Mouse (Mus musculus) cerebellum, adult 9-10 months (tissue): ENCODE data around the gene Ttn.

ENCODE experiments used
- DNase-seq: peaks from one replicate; pipeline ENCODE4 v3.0.0; 2022

The Ttn gene

DNA sequence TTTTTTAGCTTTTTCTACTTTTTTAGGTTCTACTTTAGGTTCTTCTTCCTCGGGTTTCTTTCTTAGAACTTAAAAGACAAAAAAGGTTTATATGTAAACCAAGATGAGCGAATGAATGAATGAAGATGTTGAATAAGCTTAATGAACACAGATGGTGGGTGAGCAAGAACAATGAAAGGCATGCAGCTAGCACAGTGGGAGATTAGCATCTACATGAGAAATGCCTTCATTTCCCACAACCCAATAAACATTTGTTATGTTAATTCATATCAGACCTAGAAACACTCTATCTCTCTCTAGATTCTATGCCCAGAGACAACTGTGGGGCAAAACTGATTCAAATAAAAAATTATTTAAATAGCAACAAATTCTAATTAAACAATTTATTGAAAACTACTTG lies 164.6 kb downstream of the Ttn start:
- no peak for DNase-seq

- DNase-seq = no peak
Observed at GRCm38 (mm10) chr2:76814048-76814817, 168.1 kb downstream of the Ttn start.

DNA sequence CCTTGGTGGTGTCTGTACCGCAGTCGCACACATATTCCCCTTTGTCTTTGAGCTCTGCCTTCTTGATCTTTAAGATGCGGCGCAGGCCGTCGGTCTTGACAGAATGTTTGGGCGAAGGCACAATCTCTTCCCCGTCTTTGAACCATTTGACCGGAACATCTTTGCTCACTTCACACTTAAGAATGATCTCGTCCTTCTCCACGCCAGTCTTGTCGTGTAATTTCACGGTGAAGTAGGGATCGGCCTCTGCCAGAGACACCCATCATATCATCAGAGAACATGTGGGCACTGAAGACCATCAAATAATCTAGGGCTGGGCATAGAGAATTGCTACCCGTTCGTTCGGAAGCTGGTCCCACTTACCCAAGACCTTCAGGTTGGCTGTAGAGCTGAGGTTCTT lies 171.2 kb downstream of the Ttn start:
- no peak for DNase-seq

- DNase-seq = no peak
Observed at GRCm38 (mm10) chr2:76808334-76808733, 174.0 kb downstream of the Ttn start.

DNA sequence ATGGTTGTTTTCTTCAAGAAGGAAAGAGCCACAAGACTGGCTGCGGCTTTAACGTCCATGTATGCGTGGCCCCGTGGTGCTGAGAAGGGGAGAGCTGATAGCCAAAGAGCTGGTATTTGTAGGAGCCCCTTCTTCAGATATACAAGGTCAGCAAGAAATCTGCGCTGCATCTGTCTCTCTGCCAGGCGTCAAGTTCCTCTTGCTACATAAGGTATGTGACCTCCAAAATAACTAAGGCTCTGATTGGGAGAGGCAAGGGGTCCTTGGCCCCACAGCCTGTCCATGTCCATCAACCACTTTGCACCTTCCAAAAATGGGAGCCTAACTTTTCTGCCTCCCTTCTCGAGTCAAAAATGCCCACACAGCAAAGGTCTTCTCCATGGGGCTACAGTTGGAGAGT lies 175.1 kb downstream of the Ttn start:
- no peak for DNase-seq

DNA sequence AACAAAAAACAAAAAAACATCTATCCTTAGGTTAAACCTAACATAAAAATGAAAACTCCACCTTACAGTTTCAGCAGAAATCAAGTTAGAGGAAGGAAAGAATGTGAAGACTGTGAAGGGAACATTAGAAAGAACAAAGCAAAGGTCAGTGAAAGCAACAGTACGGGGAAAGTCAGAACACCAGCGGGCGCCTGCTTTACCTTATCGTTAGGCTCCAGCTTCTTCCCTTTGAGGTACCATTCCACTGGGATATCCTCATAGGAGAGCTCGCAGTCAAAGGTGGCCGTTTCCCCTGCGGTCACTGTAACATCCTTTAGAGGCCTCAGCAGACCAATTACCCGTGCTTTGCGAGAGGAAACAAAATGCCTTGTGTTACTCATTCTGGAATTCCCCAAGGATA lies 175.5 kb downstream of the Ttn start:
- no peak for DNase-seq

DNA sequence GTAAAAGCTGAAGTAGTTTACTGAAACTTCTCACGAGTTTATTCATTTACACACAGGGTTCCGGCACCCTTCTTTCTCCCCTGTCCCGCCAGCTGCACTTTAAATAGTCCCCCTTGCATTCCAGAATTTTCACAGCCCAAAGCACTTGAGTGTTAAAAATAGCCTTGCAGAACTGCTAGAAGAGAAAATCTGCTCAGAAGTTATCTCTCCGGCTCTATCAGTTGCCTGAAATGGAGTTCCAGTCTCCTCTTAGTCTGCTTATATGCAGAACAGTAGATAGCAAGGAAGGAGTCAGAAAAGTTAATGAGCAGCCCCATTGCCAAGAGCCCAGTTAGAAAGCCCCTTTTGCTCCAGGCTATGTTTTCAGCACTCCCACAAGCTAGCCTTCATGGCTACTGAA lies 176.0 kb downstream of the Ttn start:
- no peak for DNase-seq

- no peak for DNase-seq
Observed at GRCm38 (mm10) chr2:76805191-76805892, 177.0 kb downstream of the Ttn start.

DNA sequence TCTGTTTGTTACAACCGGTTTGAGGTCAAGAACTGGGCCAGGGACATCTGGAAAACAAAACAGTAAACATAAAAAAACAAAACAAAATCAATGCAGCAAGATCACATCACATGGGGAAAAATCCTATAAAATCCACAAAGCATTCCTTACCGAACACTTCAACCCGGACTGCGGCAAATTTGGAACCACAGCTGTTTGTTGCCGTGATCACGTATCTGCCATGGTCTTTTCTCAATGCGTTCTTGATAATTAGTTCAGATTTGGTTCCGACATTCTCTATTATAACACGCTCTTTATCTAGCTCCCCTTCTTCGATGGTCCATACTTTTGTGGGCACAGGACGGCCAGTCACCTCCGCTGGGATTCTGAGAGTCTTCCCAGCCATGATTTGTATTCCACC lies 198.2 kb downstream of the Ttn start:
- no peak for DNase-seq

DNA sequence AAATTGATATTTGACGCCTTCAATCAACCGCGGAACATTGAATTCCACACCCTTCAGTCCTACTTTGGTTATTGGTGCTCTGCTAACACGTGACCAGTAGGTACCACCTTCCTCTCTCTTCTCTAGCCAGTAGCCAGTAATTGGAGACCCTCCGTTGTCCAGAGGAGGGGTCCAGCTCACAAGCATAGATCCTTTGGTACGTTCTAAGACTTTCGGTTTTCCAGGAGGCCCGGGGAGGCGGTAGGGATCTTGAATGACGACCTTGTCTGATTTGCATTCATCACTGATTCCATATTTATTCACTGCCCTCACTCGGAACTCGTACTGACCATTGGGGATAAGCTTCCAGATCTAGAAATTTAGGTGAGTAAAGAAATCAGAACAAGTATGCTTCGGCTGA lies 201.6 kb downstream of the Ttn start:
- DNase-seq = no peak

GRCm38 (mm10) chr2:76769831-76770230 lies 212.5 kb downstream of the Ttn start:
- DNase-seq = no peak

- no peak for DNase-seq
Observed at GRCm38 (mm10) chr2:76767231-76767630, 215.1 kb downstream of the Ttn start.

- DNase-seq = no peak
Observed at GRCm38 (mm10) chr2:76764526-76764925, 217.8 kb downstream of the Ttn start.

DNA sequence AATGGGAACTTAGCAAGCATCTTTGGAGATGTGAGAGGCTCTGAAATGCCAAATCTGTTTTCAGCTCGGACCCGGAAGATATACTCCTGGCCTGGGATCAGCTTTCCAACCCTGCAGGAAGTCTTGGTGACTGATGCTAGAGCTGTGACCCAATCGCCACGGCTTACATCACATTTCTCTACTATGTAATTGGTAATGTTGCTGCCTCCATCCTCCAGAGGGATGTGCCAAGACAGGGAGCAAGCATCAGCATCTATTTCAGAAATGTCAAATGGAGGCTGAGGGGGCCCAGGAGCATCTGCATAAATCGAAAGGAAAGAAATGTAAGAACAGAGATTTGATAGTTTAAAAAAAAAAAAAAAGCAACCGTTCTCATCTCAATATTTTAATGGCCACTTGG lies 220.2 kb downstream of the Ttn start:
- DNase-seq = no peak

- DNase-seq = no peak
Observed at GRCm38 (mm10) chr2:76756461-76756860, 225.9 kb downstream of the Ttn start.

DNA sequence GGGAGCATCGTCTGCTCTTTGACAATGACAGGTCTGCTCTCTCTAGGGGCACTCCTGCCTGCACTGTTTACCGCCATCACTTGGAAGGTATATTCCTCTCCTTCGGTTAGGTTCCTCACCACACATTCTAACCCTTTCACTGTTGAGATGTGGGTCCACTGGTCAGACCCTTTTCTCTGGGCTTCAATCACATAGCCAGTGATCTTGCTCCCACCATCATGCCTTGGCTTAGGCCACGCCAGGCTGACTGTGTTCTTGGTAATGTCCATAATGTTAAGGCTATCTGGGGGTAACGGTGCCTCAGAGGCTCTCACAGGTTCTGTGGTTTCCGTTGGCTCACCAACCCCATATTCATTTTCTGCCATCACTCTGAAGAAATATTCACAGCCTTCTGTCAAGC lies 230.4 kb downstream of the Ttn start:
- DNase-seq = no peak

- no peak for DNase-seq
Observed at GRCm38 (mm10) chr2:76749341-76750110, 232.8 kb downstream of the Ttn start.

GRCm38 (mm10) chr2:76748696-76749095 lies 233.7 kb downstream of the Ttn start:
- no peak for DNase-seq

DNA sequence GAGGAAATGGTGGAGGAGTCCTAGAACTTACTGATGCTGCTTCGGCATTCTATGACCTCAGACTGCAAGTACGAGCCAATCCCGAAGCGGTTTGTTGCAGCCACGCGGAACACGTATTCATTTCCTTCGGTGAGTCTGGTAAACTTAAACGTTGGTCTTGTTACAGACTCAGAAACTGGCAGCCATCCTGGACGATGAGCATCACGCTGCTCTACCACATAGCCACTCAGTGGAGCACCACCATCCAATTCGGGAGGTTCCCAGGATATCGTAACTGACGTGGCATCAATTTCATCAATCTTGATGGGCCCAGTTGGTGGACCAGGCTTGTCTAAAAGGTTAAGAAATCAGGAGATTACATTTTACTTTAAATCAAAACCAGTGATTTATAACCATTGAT lies 262.7 kb downstream of the Ttn start:
- DNase-seq = no peak

DNA sequence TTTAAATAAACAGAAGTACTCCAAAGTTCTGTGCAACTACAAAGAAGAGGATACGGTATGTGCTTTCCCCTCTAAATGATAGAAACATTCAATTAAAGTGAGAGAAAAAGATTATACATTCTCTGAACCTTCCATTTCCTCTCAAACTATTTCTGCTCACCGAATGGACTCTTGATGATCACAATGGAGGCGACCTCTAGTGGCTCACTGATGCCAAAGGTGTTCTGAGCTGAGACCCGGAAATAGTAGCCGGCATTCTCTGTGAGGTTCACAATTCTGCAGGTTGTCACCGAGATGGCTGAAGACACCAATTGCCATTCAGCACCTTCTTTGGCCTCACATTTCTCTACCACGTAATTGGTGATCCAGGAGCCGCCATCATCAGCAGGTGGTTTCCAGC lies 267.4 kb downstream of the Ttn start:
- DNase-seq = no peak

DNA sequence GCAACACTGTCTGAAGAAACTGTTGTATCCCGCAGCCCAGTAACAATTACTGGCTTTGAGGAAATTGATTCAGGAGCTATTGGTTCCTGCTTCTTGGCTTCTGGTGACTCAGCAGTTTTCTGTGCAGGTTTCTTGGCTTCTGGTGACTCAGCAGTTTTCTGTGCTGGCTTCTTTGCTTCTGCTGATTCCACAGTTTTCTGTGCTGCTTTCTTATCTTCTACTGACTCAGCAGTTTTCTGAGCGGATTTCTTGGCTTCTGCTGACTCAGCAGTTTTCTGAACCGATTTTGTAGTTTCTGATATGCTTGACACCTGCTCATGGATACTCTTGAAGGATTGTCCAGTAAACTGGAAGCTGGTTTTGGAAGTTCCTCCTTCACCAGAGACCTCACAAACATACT lies 273.8 kb downstream of the Ttn start:
- DNase-seq = no peak

DNA sequence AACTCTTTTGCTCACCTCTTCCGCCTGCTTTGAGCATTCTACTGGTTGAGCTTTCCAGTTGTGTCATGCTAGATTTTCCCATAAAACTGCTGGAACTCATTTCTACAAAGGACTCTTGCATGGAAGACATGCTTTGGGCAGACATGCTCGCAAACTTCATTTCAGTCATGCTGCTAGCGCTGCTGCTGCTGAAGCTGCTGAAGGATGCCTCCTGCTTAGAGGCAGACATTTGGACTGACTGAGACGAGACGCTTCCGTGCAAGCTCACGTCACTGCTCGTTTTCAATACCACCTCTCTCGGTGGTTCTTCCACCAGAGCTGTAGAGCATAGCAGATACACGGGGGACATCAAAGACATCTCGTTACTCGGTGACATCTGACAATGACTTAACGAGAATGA lies 276.7 kb downstream of the Ttn start:
- DNase-seq = no peak

GRCm38 (mm10) chr2:76702751-76703150 lies 279.6 kb downstream of the Ttn start:
- no peak for DNase-seq

DNA sequence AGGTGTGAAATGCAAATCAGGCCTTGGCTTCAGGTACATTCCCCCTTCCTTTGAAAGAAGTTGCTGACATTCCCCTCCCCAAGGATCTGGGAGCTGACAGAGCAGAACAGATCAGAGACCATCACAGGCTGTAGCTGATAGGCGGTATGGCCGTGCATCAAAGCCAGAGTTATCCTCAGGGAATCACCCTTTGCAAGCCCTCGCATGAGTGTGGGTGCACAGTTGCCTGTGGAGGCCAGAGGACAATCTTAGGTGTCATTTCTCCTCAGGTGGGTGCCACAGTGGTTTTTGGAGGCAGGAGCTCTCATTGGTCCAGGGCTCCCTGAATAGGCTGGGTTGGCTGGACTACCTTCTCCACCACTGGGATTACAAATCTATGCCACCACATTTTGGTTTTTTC lies 280.2 kb downstream of the Ttn start:
- DNase-seq = no peak
